Mouse (Mus musculus): Measurements from ENCODE around the gene Csf3. TPM values are rescaled to one million over a fixed set of nuclear protein-coding genes. Genes with fewer than 3 reads are reported as not detected.

Gene Csf3
- polyA plus RNA-seq, 1 experiment, result not detected

DNA sequence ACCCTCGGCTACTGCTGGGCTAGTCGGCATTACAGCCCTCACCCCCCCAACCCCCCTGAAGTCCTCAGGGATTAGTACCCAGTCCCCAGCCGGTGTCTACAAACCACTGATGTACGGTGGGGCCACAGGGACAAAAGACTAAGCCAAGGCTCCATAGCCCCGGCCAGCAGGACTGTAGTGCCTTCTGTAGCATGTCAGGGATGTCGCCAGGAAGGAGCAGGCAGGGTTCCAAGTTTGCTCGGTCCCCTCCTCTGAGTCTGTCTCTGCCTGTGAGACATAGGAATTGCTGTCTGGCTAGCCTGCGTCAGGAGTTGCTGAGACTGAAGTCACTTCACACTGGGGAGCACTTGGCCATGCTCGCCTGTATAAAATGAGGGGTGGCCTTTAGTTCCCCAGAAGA, 6.8 kb upstream of the Csf3 start:
- no peak overlapping the region for H3K27ac ChIP-seq (ENCODE audit: insufficient read depth, low read length)

DNA sequence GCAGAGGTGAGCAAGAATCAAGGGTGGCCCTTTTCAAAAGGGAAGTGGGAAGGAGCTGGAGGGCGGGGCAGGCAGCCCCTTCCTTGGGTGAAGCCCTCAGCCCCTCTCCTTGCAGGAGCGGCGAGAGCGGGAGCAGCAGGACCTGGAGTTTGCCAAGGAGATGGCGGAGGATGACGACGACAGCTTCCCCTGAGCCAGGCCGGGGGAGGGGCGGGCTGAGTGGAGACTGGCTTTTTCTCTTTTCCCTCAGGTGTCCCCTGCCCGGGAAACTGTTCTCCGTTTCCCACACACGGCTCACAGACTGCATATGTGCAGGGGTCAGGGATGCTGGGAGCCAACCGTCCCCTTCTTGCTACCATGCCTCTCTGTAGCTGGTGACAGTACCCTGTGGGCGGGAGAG, 5.7 kb upstream of the Csf3 start:
- no peak overlapping the region for H3K4me3 ChIP-seq (ENCODE audit: insufficient read depth, low read length)
- TF ChIP-seq POLR2A (IDR thresholded peaks at IDR 0.05; ENCODE audit: low read depth, low read length), result no peak
- no peak for TF ChIP-seq CTCF (IDR thresholded peaks at IDR 0.05; ENCODE audit: borderline replicate concordance, insufficient read depth, low read length)
- H3K27ac ChIP-seq (ENCODE audit: insufficient read depth, low read length), result no peak overlapping the region
- no peaks in the 10 kb centered on the region for H3K4me1 ChIP-seq (ENCODE audit: control insufficient read depth, insufficient read depth, low read length)

More for the DNA sequence above, 6.8 kb upstream of the Csf3 start:
- Histone ChIP-seq H3K4me3 (ENCODE audit: insufficient read depth, low read length) (no peak overlapping the region), H3K4me1 (ENCODE audit: control insufficient read depth, insufficient read depth, low read length) (no peaks in the 10 kb centered on the region)
- no peak for TF ChIP-seq POLR2A (IDR thresholded peaks at IDR 0.05; ENCODE audit: low read depth, low read length)
- TF ChIP-seq CTCF (IDR thresholded peaks at IDR 0.05; ENCODE audit: borderline replicate concordance, insufficient read depth, low read length), result no peak

DNA sequence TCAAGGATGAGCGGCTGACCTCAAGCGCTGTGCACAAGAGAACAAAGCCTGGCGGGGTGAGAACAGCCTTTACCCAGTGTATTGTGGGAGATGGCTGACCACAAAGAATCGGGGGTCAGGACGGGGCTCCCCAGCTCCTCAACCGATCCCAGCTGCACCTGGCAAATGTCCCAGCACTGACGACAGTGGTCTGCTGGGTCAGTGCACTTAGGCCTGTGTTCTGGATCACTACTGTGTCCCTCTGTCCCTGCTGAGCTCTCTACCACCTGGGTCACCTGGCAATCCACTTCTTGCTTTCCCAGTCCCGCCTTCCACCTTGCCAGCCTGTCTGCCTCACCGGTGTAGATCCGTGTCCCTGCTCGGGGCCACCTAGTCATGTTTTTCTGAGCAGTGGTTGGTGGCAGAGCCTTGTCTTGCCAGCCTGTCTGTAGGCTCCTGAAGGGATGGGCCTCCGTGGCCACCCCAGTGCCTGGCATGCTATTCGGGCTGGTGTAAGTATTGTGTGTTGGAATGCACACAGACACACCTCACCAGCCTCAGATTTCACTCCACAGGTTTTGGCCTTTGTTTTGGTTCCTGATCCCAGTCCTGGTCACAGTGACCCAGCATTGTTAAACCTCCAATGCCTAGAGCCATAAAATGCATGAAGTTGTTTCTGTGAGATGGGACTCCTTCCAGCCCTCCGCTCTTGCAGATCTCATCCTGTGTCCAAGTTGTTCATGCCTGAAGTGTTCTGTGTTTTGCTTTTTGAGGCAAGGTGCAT, 4.4 kb upstream of the Csf3 start:
- H3K4me3 ChIP-seq (ENCODE audit: insufficient read depth, low read length), result no peak overlapping the region
- TF ChIP-seq CTCF (IDR thresholded peaks at IDR 0.05; ENCODE audit: borderline replicate concordance, insufficient read depth, low read length) (no peak), POLR2A (IDR thresholded peaks at IDR 0.05; ENCODE audit: low read depth, low read length) (no peak)
- no peak overlapping the region for H3K27ac ChIP-seq (ENCODE audit: insufficient read depth, low read length)
- no peaks in the 10 kb centered on the region; the same call in 1 of the 2 replicates for H3K4me1 ChIP-seq (ENCODE audit: control insufficient read depth, insufficient read depth, low read length)

GRCm38 (mm10) chr11:98697225-98697624, 3.8 kb upstream of the Csf3 start:
- TF ChIP-seq CTCF (IDR thresholded peaks at IDR 0.05; ENCODE audit: borderline replicate concordance, insufficient read depth, low read length), result no peak
- TF ChIP-seq POLR2A (IDR thresholded peaks at IDR 0.05; ENCODE audit: low read depth, low read length), result no peak
- no peak overlapping the region for H3K27ac ChIP-seq (ENCODE audit: insufficient read depth, low read length)

GRCm38 (mm10) chr11:98698849-98699640, 2.0 kb upstream of the Csf3 start:
- no peak overlapping the region for H3K27ac ChIP-seq (ENCODE audit: insufficient read depth, low read length)
- no peak for TF ChIP-seq POLR2A (IDR thresholded peaks at IDR 0.05; ENCODE audit: low read depth, low read length)
- TF ChIP-seq CTCF (IDR thresholded peaks at IDR 0.05; ENCODE audit: borderline replicate concordance, insufficient read depth, low read length), result no peak
- H3K4me1 ChIP-seq (ENCODE audit: control insufficient read depth, insufficient read depth, low read length), result no peaks in the 10 kb centered on the region; the same call in 1 of the 2 replicates
- H3K4me3 ChIP-seq (ENCODE audit: insufficient read depth, low read length), result no peak overlapping the region

More at GRCm38 (mm10) chr11:98697225-98697624, 3.8 kb upstream of the Csf3 start:
- Histone ChIP-seq H3K4me1 (ENCODE audit: control insufficient read depth, insufficient read depth, low read length) (no peaks in the 10 kb centered on the region; the same call in 1 of the 2 replicates), H3K4me3 (ENCODE audit: insufficient read depth, low read length) (no peak overlapping the region)

DNA sequence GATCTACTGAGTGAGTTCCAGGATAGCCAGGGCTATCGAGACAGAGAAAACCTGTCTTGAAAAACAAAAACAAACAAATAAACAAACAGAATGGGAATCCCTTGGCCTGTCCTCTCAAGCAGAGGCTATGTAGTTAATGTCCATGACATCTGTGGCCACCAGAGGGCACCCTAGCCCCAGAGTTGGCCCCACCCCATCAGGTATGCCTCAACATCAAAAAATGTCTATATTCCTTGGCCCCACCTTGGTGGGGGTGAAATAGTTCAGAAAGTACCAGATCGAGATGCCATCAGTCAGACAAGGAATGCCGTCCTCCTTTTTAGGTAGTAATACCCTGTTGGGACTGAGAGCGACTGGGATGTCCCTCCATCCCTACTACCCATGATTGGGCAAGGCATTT, 1.2 kb upstream of the Csf3 start:
- H3K4me3 ChIP-seq (ENCODE audit: insufficient read depth, low read length), result no peak overlapping the region
- H3K4me1 ChIP-seq (ENCODE audit: control insufficient read depth, insufficient read depth, low read length), result no peaks in the 10 kb centered on the region; the same call in 1 of the 2 replicates
- peak; percentile 67 for TF ChIP-seq CTCF (IDR thresholded peaks at IDR 0.05; ENCODE audit: borderline replicate concordance, insufficient read depth, low read length)
- no peak for TF ChIP-seq POLR2A (IDR thresholded peaks at IDR 0.05; ENCODE audit: low read depth, low read length)
- no peak overlapping the region for H3K27ac ChIP-seq (ENCODE audit: insufficient read depth, low read length)

GRCm38 (mm10) chr11:98702323-98702722, 1.3 kb downstream of the Csf3 start:
- no peak overlapping the region for H3K4me3 ChIP-seq (ENCODE audit: insufficient read depth, low read length)
- no peaks in the 10 kb centered on the region; the same call in 1 of the 2 replicates for H3K4me1 ChIP-seq (ENCODE audit: control insufficient read depth, insufficient read depth, low read length)
- TF ChIP-seq CTCF (IDR thresholded peaks at IDR 0.05; ENCODE audit: borderline replicate concordance, insufficient read depth, low read length) (no peak), POLR2A (IDR thresholded peaks at IDR 0.05; ENCODE audit: low read depth, low read length) (no peak)
- H3K27ac ChIP-seq (ENCODE audit: insufficient read depth, low read length), result no peak overlapping the region

- no peak for TF ChIP-seq CTCF (IDR thresholded peaks at IDR 0.05; ENCODE audit: borderline replicate concordance, insufficient read depth, low read length)
- TF ChIP-seq POLR2A (IDR thresholded peaks at IDR 0.05; ENCODE audit: low read depth, low read length), result no peak
- Histone ChIP-seq H3K4me3 (ENCODE audit: insufficient read depth, low read length) (no peak overlapping the region), H3K4me1 (ENCODE audit: control insufficient read depth, insufficient read depth, low read length) (peaks cover 8% of the 10 kb centered on the region)
Observed at GRCm38 (mm10) chr11:98705021-98705420, 4.0 kb downstream of the Csf3 start.

GRCm38 (mm10) chr11:98707401-98708281, 6.6 kb downstream of the Csf3 start:
- H3K27ac ChIP-seq (ENCODE audit: insufficient read depth, low read length), result peak overlapping the region; percentile 43
- no peak for TF ChIP-seq POLR2A (IDR thresholded peaks at IDR 0.05; ENCODE audit: low read depth, low read length)
- TF ChIP-seq CTCF (IDR thresholded peaks at IDR 0.05; ENCODE audit: borderline replicate concordance, insufficient read depth, low read length), result no peak

More at GRCm38 (mm10) chr11:98705021-98705420, 4.0 kb downstream of the Csf3 start:
- no peak overlapping the region for H3K27ac ChIP-seq (ENCODE audit: insufficient read depth, low read length)

More at GRCm38 (mm10) chr11:98707401-98708281, 6.6 kb downstream of the Csf3 start:
- H3K4me3 ChIP-seq (ENCODE audit: insufficient read depth, low read length), result no peak overlapping the region
- peaks cover 8% of the 10 kb centered on the region for H3K4me1 ChIP-seq (ENCODE audit: control insufficient read depth, insufficient read depth, low read length)

Measured in embryonic fibroblast, embryonic 13.5 days (primary cell).